Mouse (Mus musculus): ENCODE results near the gene Ski.

Ski gene

DNA sequence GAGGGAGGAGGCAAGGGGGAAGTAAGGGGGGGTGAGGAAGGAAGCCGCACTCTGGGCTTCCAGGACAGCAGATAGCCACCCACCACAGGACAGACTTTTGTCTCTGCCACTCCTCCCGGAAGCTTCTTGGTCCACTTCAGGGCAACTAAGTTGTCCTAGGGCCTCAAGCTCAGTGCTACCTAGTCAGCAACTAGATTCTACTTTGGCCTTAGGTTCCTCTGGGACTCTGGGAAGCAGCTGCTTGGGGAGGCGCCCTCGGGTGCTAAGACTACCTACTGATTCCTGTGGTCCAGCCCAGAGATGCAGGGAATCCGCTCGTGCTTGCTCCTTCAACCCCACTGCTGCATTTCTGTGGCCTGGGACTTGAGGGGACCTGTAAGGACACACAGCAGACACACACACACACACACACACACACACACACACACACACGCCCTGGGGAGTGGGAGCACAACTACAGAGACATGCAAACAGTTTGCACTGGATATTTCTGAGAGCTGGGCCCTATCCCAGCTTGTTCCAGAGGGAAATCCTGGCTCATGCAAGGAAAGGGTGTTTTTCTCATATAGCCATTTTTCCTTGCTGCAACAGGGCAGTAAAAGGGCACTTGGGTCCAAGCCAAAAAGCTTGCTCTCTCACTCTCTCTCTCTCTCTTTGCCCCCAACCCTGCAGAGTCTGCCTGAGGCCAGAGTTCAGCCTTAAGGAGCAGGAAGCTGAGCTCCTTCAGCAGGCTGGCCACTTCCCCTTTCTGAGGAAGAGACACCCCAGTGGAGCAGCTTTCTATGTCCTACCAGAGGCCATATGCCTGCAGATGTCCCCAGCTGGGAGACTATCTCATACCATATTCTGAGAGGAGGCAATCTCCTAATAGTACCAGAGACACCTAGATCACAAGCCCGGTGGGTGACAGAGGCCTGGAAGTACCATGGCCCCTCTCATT lies 12.2 kb upstream of the Ski start:
- DNase-seq (ENCODE audit: low read depth, low spot score): no peak

DNA sequence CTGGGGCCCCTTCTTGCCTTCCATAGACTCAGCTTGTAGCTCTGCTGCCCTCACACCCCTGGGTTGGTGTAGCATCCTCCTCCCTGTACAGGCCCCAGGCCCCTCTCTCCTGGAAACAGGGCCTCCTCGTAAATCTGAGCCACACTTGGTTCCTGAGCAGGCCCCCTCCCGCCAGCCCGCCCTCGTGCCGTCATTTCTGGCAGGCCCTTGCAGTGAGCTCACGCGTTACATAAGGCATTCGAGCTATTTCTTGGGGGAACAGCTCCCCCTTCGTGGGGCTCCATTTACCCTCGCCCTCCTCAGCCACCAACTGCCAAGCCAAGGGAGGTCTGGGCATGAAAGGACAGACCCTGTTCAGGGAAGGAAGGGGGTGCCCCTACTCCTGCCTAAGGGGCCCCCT lies 11.5 kb upstream of the Ski start:
- peak; percentile 61 for DNase-seq (ENCODE audit: low read depth, low spot score)

DNA sequence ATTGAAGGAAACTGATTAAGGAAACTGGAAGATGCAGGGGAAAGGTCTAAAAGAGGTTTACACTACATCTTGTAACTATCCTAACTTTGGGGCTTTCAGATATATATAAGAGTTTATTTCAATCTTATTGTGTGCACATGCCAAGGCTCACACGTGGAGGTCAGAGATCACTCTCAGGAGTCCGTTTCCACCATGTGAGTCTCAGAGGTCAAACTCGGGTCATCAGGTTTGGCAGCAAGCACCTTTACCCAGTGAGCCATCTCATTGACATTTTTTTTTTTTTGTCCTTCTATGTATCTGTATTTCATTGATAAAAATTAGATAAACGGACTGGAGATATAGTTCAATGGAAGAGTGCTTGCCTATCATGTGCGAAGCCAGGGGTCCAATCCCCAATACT lies 6.1 kb upstream of the Ski start:
- DNase-seq (ENCODE audit: low read depth, low spot score): no peak

DNA sequence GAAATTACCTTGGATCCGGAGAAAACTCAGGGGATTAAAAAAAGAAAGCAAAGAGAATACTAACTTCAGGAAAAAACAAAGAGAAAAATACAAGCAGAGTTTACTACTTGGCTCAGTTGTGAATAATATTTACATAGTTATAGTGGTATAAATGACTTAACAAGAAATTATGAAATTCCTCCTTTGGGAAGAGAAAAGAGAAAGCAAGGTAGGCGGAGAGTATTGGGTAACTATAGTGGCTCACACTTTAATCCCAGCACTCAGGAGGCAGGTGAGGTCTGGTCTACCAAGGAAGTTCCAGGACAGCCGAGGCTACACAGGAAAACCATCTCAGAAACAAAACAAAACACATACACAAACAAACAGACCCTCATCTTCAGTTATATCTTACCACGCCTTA lies 5.6 kb upstream of the Ski start:
- DNase-seq (ENCODE audit: low read depth, low spot score): no peak

DNA sequence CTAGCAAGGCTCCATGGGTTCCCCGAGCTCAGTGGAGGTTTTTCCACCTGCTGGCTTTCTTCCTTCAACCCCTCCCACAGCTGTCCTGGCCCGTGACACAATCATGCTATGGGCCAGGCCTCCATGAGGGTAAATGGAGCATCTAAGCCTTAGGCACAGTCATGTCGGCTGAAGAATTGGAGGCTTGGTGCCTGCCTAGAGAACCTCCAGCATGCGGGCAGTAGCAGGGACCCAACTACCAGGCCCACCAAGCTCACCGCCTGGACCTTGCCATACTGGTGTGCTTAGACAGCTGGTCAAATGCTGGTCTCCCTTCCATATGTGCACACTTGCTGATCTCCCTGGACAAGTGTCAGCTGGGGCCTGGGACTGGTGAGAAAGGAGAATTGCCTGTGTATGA lies 3.5 kb upstream of the Ski start:
- DNase-seq (ENCODE audit: low read depth, low spot score): no peak

DNA sequence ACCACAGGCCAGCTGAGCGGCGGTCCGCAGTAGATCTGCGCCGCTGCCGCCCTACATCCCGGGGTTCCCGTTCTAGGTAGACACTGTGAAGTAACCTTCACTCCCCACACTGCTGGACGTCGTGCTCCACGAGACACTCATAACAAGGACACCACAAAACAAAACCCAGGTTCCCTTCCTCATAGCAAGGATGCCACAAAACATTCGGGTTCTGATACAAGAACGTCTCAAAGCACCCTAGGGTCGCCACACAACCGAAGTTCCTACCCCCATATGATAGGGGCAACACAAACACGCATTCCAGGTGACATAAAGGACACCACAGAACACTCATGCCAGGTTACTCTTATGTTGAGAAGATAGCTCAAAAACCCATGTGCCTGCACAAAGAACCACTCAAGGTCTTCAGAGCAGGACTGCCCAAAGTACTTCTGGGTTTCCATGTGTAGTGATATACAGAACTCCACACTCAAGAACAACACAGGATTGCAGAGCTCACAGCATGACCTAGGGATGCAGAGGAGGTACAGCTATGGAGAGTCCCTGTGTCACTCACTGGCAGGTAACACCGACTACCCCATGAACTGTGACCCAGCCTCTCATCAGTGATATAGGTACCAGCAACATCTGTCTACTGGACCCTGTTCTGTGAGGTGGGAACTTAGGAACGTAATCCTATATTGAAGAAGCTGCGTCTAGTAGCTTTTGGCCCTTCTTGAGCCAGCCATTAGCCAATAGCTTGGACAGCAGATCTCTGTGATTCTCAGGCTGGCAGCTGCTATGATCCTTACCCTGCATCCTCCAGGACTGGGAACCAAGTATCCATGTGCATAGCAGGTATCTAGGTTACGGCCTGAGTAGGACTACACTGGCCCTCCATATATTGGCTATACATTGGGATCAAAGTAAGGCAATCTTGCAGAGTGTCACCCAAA lies 1.5 kb upstream of the Ski start:
- DNase-seq (ENCODE audit: low read depth, low spot score): no peak

DNA sequence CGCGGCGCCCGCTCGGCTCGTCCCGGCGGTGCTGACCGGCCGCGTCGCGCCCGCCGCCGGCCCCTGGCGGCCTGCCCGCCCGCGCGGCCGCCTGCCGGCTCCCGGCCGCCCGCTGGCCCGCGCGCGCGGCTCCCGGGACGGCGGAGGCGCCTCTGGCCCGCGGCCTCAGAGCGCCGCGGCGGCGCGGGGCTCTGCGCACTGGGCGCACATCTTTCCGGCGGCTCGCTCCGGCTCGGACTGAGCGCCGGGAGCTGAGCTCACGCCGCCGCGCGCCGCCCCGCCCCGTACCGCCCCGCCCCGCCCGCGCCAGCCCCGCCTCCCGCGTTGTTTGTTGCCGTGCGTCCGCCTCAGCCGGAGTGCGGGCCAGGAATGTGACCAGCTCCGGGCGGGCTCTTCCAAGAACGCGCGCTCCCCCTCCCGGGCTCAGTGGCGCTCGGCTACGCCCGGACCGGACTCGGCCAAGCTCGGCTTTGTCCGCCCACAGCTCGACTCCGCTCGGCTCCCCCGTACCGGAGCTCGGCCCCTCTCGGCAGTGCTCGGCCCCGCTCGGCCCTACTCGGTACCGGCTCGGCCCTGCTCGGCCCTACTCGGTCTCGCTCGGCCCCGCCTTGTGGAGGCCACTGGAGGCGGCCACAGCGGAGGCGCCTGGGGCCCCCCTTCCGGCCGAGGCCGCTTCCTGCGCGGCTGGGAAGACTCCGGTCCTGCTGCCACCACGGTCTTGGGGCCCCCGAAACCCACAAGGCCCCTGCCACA lies 625 bp upstream of the Ski start:
- DNase-seq (ENCODE audit: low read depth, low spot score): peak; percentile 97

DNA sequence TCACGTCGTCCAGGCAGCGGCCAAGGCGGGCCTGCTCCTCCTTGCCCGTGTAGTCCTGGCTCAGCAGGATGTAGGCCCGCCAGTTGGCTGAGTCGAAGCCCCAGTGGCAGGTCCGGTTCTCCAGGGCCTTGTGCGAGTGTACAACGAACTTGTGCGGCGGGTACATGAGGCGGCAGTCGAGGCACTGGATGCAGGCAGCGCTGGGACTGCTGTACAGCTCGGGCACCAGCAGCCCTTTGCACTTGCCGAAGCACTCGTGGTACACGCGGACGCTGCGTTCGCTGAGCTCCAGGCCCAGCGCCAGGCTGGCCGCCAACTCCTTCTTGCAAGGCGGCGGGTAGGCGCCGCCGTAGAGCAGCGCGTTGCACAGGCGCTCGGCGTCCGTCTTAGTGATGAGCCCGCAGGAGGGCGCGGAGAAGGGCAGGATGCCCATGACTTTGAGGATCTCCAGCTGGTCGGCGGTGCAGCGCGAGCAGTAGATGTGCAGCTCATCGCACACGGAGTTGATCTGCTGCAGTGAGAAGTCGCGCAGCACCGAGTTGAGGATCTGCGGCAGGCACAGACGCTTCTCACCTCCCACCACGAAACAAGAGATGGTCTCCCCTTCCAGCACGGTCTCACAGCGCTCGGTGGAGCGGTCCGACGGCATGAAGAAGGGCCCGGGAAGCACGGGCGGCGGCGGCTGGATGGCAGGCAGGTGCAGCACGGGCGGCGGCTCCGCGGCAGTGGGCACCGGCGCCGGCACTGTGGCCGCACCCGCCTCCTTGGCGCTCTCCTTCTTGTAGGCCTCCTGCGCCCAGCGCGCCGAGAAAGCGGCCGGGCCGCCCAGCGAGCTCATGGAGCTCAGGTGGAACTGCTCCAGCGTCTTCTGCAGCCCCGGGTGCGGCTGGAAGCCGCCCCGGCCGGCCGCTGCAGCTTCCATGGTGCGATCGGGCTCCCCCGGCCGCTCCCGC lies 517 bp downstream of the Ski start:
- peak; percentile 38 for DNase-seq (ENCODE audit: low read depth, low spot score)

DNA sequence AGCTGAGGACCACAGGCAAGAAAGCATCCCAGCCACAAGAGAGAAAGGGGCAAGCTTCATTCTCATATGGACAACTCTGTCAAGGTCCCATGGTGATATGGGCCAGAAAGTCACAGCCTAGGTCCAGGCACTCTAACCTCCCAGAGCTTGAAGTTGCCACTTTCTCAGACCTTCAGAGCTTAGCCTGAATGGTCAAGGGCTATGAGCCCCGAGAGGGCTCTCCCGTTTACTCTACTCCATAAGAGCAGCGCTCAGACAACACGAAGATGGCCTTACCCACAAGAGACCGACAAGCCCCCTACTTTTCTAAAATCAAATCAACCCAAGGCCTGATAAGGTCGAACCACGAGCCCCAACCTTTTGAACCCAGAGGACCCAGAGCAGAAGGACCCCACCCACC lies 1.3 kb downstream of the Ski start:
- no peak for DNase-seq (ENCODE audit: low read depth, low spot score)

DNA sequence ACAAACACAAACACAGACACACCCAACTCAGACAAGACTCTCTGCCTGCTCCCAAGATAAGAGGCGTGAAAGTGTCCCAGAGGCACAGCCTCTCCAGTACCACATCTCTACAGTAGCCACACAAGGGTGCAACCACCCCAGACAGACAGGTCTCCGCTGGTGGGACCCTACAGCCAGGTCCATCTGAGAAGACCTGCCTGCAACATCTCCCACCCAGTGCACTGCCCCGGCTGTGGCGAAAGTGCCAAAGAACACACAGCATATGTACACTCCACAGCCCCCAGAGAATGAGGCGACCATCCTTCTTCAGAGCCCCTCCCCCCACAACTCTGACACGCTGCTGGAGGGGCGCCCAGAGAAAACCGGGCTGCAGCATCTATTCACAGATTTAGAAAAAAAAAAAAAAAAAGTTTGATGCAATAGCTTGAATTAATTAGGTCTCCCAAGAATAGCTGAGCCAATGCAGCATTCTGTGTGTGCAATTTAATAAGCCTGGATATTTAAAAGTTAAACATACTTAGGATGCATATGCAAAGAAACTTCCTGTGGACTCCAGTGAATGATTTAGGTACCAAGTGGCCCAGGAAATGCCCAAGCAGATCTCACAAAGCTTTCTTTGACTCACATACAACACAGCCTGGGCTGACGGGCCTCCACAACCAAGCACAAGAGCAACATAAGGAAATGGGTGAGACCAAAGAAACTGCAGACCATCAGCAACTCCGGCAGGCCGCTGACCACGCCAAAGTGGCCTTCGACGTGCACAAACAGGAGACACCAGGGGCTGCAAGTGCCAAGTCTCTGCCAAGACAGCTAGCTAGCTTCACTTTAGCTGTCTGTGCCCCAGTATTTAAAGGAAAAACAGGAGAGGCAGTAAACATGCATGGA lies 1.9 kb downstream of the Ski start:
- DNase-seq (ENCODE audit: low read depth, low spot score): no peak

DNA sequence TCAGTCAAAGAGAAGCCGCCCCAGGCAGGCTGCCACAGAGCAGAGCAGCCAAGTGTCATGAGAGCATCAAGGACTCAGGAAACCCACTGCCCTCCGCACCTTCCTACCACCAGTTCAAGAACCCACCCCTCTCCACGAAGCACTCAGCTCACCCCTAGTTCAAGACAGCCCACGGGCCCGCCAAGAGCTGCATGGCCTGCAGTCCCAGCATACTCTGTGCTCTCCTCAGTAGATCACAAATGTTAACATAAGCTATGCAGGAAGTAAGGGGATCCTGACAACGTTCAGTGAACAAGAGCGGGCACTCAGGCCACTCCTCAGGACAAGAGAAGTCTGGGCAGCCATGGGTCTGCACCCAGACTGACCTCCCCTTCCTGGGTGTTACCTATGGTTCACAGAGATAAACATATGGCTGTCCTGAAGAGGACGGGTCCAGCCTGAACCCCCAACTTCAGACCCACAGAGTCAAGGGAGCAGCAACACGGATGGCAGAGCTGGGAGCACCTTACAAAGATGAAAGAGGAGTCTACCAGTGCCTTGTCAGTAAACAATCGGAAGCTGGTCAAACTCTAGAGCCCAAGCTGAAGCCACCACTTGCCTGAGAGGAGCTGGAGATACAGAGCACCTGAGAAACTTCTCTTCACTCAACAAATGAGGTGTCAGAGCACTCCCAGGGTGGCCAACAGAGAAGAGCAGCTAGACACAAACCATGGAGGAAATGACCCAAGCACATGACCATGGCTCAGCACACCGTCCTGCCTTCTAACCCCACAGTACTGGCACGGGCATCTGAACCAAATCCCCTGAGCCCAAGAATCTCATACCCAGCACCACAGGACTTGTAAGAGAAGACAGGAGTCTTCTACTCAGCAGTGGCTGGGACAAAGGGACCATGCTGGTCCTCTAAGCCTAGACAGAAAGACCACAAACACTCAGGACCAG lies 2.9 kb downstream of the Ski start:
- DNase-seq (ENCODE audit: low read depth, low spot score): no peak

DNA sequence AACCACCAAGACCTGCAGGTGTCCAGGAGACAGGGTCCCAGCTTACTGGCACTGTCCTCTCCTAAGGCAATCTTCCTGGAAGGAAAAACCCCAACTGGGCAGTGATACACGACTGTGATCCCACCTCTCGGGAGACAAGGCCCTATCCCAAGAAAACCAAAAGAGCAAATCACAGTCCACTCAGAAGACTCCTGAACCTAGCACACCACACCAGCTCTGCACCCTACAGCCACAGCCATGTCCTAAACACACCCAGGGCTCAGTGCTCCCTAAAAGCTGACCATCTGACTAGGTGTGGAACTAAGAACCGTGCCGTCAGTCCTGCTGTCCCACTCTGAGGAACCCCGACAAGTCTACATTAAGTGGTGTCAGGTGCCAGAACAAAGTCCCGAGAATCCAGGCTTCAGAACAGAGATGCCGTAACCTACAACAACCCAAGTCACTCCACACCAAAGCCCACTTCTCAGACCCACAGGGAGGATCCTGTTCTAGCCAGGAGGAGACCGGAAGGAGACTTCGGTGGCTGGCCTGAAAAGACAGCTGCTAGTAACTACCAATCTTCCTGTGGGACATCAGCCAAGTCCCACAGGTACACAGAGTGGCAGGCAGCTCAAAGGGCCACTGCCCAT lies 4.2 kb downstream of the Ski start:
- DNase-seq (ENCODE audit: low read depth, low spot score): no peak

DNA sequence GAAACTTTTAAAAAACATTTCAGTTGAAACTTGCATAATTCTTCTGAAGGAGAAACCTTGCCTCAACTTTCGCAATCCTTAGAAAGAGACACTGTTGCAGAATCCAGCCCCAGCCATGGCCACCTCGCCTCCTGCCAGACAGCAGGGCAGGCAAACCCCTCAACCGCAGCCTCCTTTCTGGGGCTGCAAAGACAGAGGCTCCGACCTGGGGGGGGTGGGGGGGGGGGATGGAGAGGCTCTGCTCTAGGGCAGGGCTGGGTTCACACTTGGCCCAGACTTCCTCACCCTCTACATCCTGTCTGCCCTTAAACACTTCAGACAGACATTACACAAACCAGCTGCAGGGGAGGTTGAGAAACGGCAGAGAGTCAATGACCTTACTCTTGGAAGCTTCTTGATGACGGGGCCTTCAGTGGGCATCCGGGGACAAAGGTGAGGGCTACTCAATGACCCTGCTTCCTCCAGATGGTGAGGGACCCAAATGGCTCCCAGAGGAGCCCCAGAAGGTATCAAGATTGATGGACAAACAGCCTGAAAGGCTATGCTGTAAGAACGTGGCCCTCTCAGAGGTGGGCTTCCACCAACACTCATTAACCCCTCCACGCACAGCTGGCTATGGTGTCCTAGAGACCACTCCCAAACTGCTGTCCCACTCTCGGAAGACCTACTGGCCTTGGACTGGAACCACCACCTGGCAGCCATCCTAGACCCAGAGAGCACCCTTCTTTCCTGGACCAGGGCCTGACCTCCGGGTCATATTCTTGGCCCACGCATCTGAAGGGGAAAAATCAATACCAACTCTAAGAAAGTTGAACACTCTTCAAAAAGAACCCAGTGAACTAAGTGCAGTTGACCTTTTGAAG lies 4.9 kb downstream of the Ski start:
- DNase-seq (ENCODE audit: low read depth, low spot score): no peak

DNA sequence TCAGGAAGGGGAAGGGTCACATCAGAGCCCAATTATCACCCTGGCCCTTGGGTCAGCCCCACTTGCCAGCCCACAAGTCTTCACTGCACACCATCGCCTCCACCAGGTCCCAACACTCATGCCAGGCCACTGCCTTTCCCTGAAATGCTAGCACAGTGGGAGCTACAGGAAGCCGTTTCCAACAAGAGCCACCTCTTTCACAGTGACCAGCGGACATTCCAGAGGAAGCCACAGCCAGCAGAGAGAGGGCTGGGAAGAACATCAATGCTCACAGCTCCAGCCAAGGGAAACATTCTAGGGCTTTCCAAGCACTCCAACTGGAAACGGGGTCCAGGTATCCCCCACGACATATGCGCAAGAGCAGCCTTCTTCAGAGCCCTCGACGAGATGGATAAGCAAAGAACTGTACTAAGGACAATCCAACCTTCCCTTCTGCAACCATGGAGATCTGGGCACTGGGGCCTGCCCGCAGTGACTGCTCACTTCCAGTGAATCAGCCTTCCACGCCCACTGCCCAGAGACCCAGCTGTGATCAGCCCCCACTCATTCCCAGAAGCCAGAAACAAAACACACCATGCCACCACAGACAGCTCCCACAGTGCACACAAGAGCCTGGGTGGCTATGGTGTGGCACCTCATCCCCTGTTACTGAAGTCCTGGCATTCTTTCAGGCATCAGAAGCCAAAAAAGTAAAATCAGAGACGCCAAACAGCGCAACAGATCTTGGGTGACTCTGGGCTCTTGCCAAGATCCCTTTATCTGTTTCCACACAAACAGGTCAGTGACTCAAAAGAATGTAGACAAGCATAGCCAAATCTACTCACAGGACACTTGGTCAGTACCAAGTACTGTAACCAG lies 6.4 kb downstream of the Ski start:
- no peak for DNase-seq (ENCODE audit: low read depth, low spot score)

DNA sequence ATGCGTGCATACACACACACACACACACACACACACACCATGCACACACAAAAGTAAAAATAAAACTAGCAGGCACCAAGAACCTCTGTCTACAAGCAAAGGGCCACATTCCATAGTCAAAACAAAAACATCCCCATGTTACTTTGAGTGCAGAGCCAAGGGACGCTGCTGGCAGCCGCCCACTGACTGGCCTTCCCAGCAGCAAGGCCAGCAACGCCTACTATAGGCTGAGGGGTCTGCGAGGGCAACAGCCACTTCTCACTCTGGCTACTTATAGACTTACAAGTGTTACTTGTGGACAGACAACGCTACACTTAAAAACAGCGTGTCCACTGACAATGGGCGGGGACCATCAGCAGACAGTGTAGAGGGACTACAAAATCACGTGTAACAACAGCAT lies 7.2 kb downstream of the Ski start:
- DNase-seq (ENCODE audit: low read depth, low spot score): no peak

DNA sequence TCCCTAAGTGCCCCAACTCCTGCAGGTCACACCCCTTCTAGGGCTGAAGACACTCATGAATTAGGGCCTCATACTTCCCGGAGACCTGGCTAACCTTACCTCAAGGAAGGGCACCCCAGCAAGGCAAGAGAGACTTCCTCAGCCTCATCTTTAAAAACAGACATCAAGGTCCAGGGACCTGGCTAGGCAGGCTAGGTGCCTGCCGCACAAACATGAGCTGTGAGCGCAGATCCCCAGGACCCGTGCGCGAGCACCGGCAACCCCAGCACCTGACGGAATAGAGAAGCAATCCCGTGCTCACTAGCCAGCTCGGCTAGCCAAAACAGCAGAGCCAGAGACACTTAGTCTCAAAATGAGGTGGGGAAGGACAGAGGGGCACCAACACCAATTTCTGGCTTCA lies 7.6 kb downstream of the Ski start:
- DNase-seq (ENCODE audit: low read depth, low spot score): no peak

Data from embryo, embryonic 11.5 days (tissue).